Mouse (Mus musculus) stomach, postnatal 0 days (tissue): ENCODE measurements at regions not wholly inside any gene's neighbourhood (a gene's known extent, or its start where the extent isn't known, plus 50 kb on each side); places are given as distances from the start of the nearest gene placed in this dataset.
A peak's percentile ranks its signal among the peaks of the same experiment; 100 is the strongest.

ENCODE experiments used
- ATAC-seq: fragments of 200-750 bp; cut with Nextera tagmentation; 2 replicates; pipeline ENCODE4 v1.8.0; 2017; ENCODE audit not compliant: low FRiP score, low TSS enrichment
- DNase-seq: peaks from one replicate; pipeline ENCODE4 v3.0.0-alpha.2; 2016; ENCODE audit warnings: low spot score
- H3K27ac ChIP-seq: fragments of 300-500 bp; sonication (generic); replicated peaks from 2 replicates; pipeline ENCODE4 v1.5.1; 2014; ENCODE audit warnings: mild to moderate bottlenecking, control low read depth
- H3K27me3 ChIP-seq: fragments of 300-500 bp; sonication (generic); 2 replicates; pipeline ENCODE4 v1.6.1; 2014; ENCODE audit warnings: low read length; ENCODE audit not compliant: control insufficient read depth, insufficient read depth
- H3K36me3 ChIP-seq: fragments of 300-500 bp; sonication (generic); 2 replicates; pipeline ENCODE4 v1.6.1; 2014; ENCODE audit warnings: low read length, mixed read lengths; ENCODE audit not compliant: control insufficient read depth, insufficient read depth
- H3K4me1 ChIP-seq: fragments of 300-500 bp; sonication (generic); replicated peaks from 2 replicates; pipeline ENCODE4 v1.6.1; 2014; ENCODE audit warnings: antibody characterized with exemption; ENCODE audit not compliant: control insufficient read depth, insufficient read depth
- H3K4me2 ChIP-seq: fragments of 300-500 bp; sonication (generic); replicated peaks from 2 replicates; pipeline ENCODE4 v1.6.1; 2014; ENCODE audit warnings: low read depth, mild to moderate bottlenecking, control low read depth, moderate library complexity
- H3K4me3 ChIP-seq: fragments of 300-500 bp; sonication (generic); 2 replicates; pipeline ENCODE4 v1.5.1; 2014; ENCODE audit warnings: low read depth, low read length, control low read depth
- H3K9ac ChIP-seq: fragments of 300-500 bp; sonication (generic); 2 replicates; pipeline ENCODE4 v1.6.1; 2014; ENCODE audit warnings: mild to moderate bottlenecking, low read length, control low read depth, mixed read lengths
- H3K9me3 ChIP-seq: fragments of 300-500 bp; sonication (generic); 2 replicates; pipeline ENCODE4 v1.6.1; 2016; ENCODE audit warnings: low read length; ENCODE audit not compliant: control insufficient read depth
- CTCF ChIP-seq: IDR thresholded peaks from 2 replicates; pipeline ENCODE4 v1.5.1; 2016; ENCODE audit warnings: antibody characterized with exemption, low read depth, mild to moderate bottlenecking, moderate library complexity
- EP300 ChIP-seq: optimal IDR thresholded peaks from 2 replicates; pipeline ENCODE3; 2016; ENCODE audit warnings: antibody characterized with exemption
- WGBS: fragments of 180-500 bp; shearing (Covaris S2); extraction: QIAGEN DNeasy Blood & Tissue Kit; methylation state at CpG from one replicate; pipeline ENCODE4 v1.1.7; 2014; 5-methylcytosine and 5-hydroxymethylcytosine counted together

- no peak for TF ChIP-seq EP300
- TF ChIP-seq CTCF: no peak
- no peaks in the 10 kb centered on the region for H3K27me3 ChIP-seq
- no peak overlapping the region for H3K9ac ChIP-seq
- H3K9me3 ChIP-seq: no peaks in the 10 kb centered on the region
- no peaks in the 10 kb centered on the region for H3K36me3 ChIP-seq
- WGBS: 90% methylated on average over 2 of the region's 2 CpGs
- no peak for DNase-seq
- no peak overlapping the region for H3K4me2 ChIP-seq
- no peak for ATAC-seq
- H3K4me3 ChIP-seq: no peak overlapping the region
- H3K27ac ChIP-seq: no peak overlapping the region
- no peaks in the 10 kb centered on the region for H3K4me1 ChIP-seq
Measured at GRCm38 (mm10) chr14:25334186-25334585, 124.8 kb upstream of the Zmiz1 start.

GRCm38 (mm10) chr14:25336875-25337274 is 122.1 kb upstream of the Zmiz1 start:
- H3K9ac ChIP-seq: no peak overlapping the region
- 93% methylated on average over 1 of the region's 1 CpGs for WGBS
- no peaks in the 10 kb centered on the region for H3K27me3 ChIP-seq
- no peak overlapping the region for H3K4me3 ChIP-seq
- ATAC-seq (no peak), DNase-seq (no peak)
- TF ChIP-seq EP300: no peak
- no peak for TF ChIP-seq CTCF
- H3K36me3 ChIP-seq: no peaks in the 10 kb centered on the region
- no peak overlapping the region for H3K27ac ChIP-seq
- H3K4me1 ChIP-seq: no peaks in the 10 kb centered on the region
- no peaks in the 10 kb centered on the region for H3K9me3 ChIP-seq
- H3K4me2 ChIP-seq: no peak overlapping the region

GRCm38 (mm10) chr14:25338404-25339051 is 120.5 kb upstream of the Zmiz1 start:
- TF ChIP-seq EP300 (no peak), CTCF (no peak)
- Histone ChIP-seq H3K27me3 (no peaks in the 10 kb centered on the region), H3K36me3 (no peaks in the 10 kb centered on the region), H3K4me3 (no peak overlapping the region), H3K9me3 (no peaks in the 10 kb centered on the region), H3K27ac (peak overlapping the region; percentile 45; the same call in 1 of the 2 replicates), H3K9ac (no peak overlapping the region), H3K4me1 (no peaks in the 10 kb centered on the region), H3K4me2 (no peak overlapping the region)
- ATAC-seq: no peak
- WGBS: 61% methylated on average over 9 of the region's 9 CpGs
- DNase-seq: peak; percentile 53

GRCm38 (mm10) chr14:25340845-25341244 is 118.1 kb upstream of the Zmiz1 start:
- DNase-seq: no peak

GRCm38 (mm10) chr14:25341848-25342427 is 117.0 kb upstream of the Zmiz1 start:
- ATAC-seq (no peak), DNase-seq (no peak)
- Histone ChIP-seq H3K9ac (no peak overlapping the region), H3K9me3 (no peaks in the 10 kb centered on the region), H3K27ac (no peak overlapping the region), H3K4me3 (no peak overlapping the region), H3K27me3 (no peaks in the 10 kb centered on the region), H3K4me2 (no peak overlapping the region), H3K36me3 (no peaks in the 10 kb centered on the region), H3K4me1 (no peaks in the 10 kb centered on the region)
- no peak for TF ChIP-seq CTCF
- TF ChIP-seq EP300: no peak
- 70% methylated on average over 9 of the region's 9 CpGs for WGBS

More at GRCm38 (mm10) chr14:25340845-25341244, 118.1 kb upstream of the Zmiz1 start:
- WGBS: 78% methylated on average over 9 of the region's 9 CpGs
- Histone ChIP-seq H3K27ac (no peak overlapping the region), H3K4me1 (no peaks in the 10 kb centered on the region), H3K36me3 (no peaks in the 10 kb centered on the region), H3K27me3 (no peaks in the 10 kb centered on the region), H3K9ac (no peak overlapping the region), H3K9me3 (no peaks in the 10 kb centered on the region), H3K4me2 (no peak overlapping the region), H3K4me3 (no peak overlapping the region)
- no peak for ATAC-seq
- TF ChIP-seq CTCF (no peak), EP300 (no peak)

- H3K4me2 ChIP-seq: no peak overlapping the region
- H3K27me3 ChIP-seq: no peaks in the 10 kb centered on the region
- H3K9me3 ChIP-seq: no peaks in the 10 kb centered on the region
- no peaks in the 10 kb centered on the region for H3K36me3 ChIP-seq
- WGBS: 32% methylated on average over 4 of the region's 4 CpGs
- TF ChIP-seq CTCF: no peak
- TF ChIP-seq EP300: no peak
- ATAC-seq (no peak), DNase-seq (no peak)
- H3K4me3 ChIP-seq: no peak overlapping the region
- H3K9ac ChIP-seq: no peak overlapping the region
- peak overlapping the region; percentile 61 for H3K27ac ChIP-seq
- H3K4me1 ChIP-seq: no peaks in the 10 kb centered on the region
Measured at GRCm38 (mm10) chr14:25342865-25343565, 116.0 kb upstream of the Zmiz1 start.
